Mouse (Mus musculus) stomach, embryonic 16.5 days (tissue): ENCODE measurements around the gene Cers6. TPM values are rescaled to one million over a fixed set of nuclear protein-coding genes. Genes with fewer than 3 reads are reported as not detected.

Experiments
- ATAC-seq: fragments of 200-750 bp; cut with Nextera tagmentation; 2 replicates; pipeline ENCODE4 v1.8.0; 2017; ENCODE audit warnings: moderate number of reproducible peaks, moderate TSS enrichment; ENCODE audit not compliant: insufficient read depth, low FRiP score
- H3K27ac ChIP-seq: fragments of 300-500 bp; sonication (generic); 2 replicates; pipeline ENCODE4 v1.5.1; 2014; ENCODE audit warnings: low read length
- H3K27me3 ChIP-seq: fragments of 300-500 bp; sonication (generic); 2 replicates; pipeline ENCODE4 v1.6.1; 2014; ENCODE audit warnings: low read length, control low read depth, mixed read lengths; ENCODE audit not compliant: control insufficient read depth, insufficient read depth
- H3K36me3 ChIP-seq: fragments of 300-500 bp; sonication (generic); 2 replicates; pipeline ENCODE4 v1.6.1; 2014; ENCODE audit warnings: low read length; ENCODE audit not compliant: control insufficient read depth, insufficient read depth
- H3K4me1 ChIP-seq: fragments of 300-500 bp; sonication (generic); 2 replicates; pipeline ENCODE4 v1.6.1; 2014; ENCODE audit warnings: low read length, control low read depth, mixed read lengths; ENCODE audit not compliant: control insufficient read depth, insufficient read depth
- H3K4me2 ChIP-seq: fragments of 300-500 bp; sonication (generic); 2 replicates; pipeline ENCODE4 v1.6.1; 2014; ENCODE audit warnings: low read depth, low read length, mixed read lengths
- H3K4me3 ChIP-seq: fragments of 300-500 bp; sonication (generic); replicated peaks from 2 replicates; pipeline ENCODE4 v1.5.1; 2014; ENCODE audit warnings: mild to moderate bottlenecking, low read length
- H3K9ac ChIP-seq: fragments of 300-500 bp; sonication (generic); 2 replicates; pipeline ENCODE4 v1.6.1; 2014; ENCODE audit warnings: low read length
- H3K9me3 ChIP-seq: fragments of 300-500 bp; sonication (generic); replicated peaks from 2 replicates; pipeline ENCODE4 v1.6.1; 2016; ENCODE audit warnings: low read length, control low read depth; ENCODE audit not compliant: control insufficient read depth
- WGBS: fragments of 180-500 bp; shearing (Covaris S2); extraction: QIAGEN DNeasy Blood & Tissue Kit; methylation state at CpG from one replicate; pipeline ENCODE4 v1.1.7; 2014; 5-methylcytosine and 5-hydroxymethylcytosine counted together
- polyA plus RNA-seq: library from polyadenylated mRNA; unstranded; fragments of >200 nt; fragmentation: Nextera tagmentation; extraction: Ambion mirVana; gene quantifications from 2 replicates; pipeline ENCODE4 v1.2.1, GENCODE M21; 2015

Gene Cers6
- polyA plus RNA-seq, 1 experiment from 2014 or later, result 26.0 TPM

- Histone ChIP-seq H3K9ac (no peak overlapping the region), H3K36me3 (no peaks in the 10 kb centered on the region), H3K4me1 (peaks cover 3% of the 10 kb centered on the region; the same call in 1 of the 2 replicates), H3K27me3 (no peaks in the 10 kb centered on the region), H3K4me3 (no peak overlapping the region), H3K4me2 (no peak overlapping the region), H3K27ac (no peak overlapping the region), H3K9me3 (no peaks in the 10 kb centered on the region)
- WGBS, result 81% methylated on average over 4 of the region's 4 CpGs
- no peak for ATAC-seq
These were observed 159.5 kb downstream of the Cers6 start for GRCm38 (mm10) chr2:69020636-69021310.

GRCm38 (mm10) chr2:69021516-69021915 is 160.3 kb downstream of the Cers6 start:
- 50% methylated on average over 4 of the region's 4 CpGs for WGBS
- ATAC-seq, result no peak
- H3K9me3 ChIP-seq, result no peaks in the 10 kb centered on the region

GRCm38 (mm10) chr2:69024856-69025255 is 163.6 kb downstream of the Cers6 start:
- no peak for ATAC-seq
- 91% methylated on average over 2 of the region's 2 CpGs for WGBS

More at GRCm38 (mm10) chr2:69021516-69021915, 160.3 kb downstream of the Cers6 start:
- H3K9ac ChIP-seq, result no peak overlapping the region
- H3K27ac ChIP-seq, result no peak overlapping the region
- H3K4me2 ChIP-seq, result no peak overlapping the region
- H3K36me3 ChIP-seq, result no peaks in the 10 kb centered on the region
- no peaks in the 10 kb centered on the region for H3K27me3 ChIP-seq
- H3K4me1 ChIP-seq, result peaks cover 3% of the 10 kb centered on the region; the same call in 1 of the 2 replicates
- H3K4me3 ChIP-seq, result no peak overlapping the region

GRCm38 (mm10) chr2:69032562-69032961 is 171.3 kb downstream of the Cers6 start:
- Histone ChIP-seq H3K9ac (no peak overlapping the region), H3K4me3 (no peak overlapping the region), H3K27ac (no peak overlapping the region), H3K36me3 (no peaks in the 10 kb centered on the region), H3K9me3 (0 out of 2 replicates have a peak, but pooled peaks cover 4% of the 10 kb centered on the region), H3K27me3 (no peaks in the 10 kb centered on the region), H3K4me1 (no peaks in the 10 kb centered on the region), H3K4me2 (no peak overlapping the region)
- ATAC-seq, result no peak
- WGBS, result 25% methylated on average over 2 of the region's 2 CpGs

More at GRCm38 (mm10) chr2:69024856-69025255, 163.6 kb downstream of the Cers6 start:
- Histone ChIP-seq H3K9me3 (0 out of 2 replicates have a peak, but pooled peaks cover 4% of the 10 kb centered on the region), H3K4me1 (peaks cover 3% of the 10 kb centered on the region; the same call in 1 of the 2 replicates), H3K36me3 (no peaks in the 10 kb centered on the region), H3K4me2 (no peak overlapping the region), H3K27me3 (no peaks in the 10 kb centered on the region), H3K9ac (no peak overlapping the region), H3K4me3 (no peak overlapping the region), H3K27ac (no peak overlapping the region)

GRCm38 (mm10) chr2:69035457-69035856 is 174.2 kb downstream of the Cers6 start:
- no peak for ATAC-seq
- no peak overlapping the region for H3K4me2 ChIP-seq
- H3K27ac ChIP-seq, result no peak overlapping the region
- WGBS, result 40% methylated on average over 4 of the region's 4 CpGs
- H3K9me3 ChIP-seq, result no peaks in the 10 kb centered on the region
- H3K4me3 ChIP-seq, result no peak overlapping the region
- H3K4me1 ChIP-seq, result no peaks in the 10 kb centered on the region
- no peak overlapping the region for H3K9ac ChIP-seq
- no peaks in the 10 kb centered on the region for H3K36me3 ChIP-seq
- no peaks in the 10 kb centered on the region for H3K27me3 ChIP-seq

- no peak overlapping the region for H3K27ac ChIP-seq
- H3K9me3 ChIP-seq, result no peaks in the 10 kb centered on the region
- 81% methylated on average over 2 of the region's 2 CpGs for WGBS
- no peaks in the 10 kb centered on the region for H3K27me3 ChIP-seq
- H3K4me2 ChIP-seq, result no peak overlapping the region
- H3K9ac ChIP-seq, result no peak overlapping the region
- no peaks in the 10 kb centered on the region for H3K4me1 ChIP-seq
- no peak overlapping the region for H3K4me3 ChIP-seq
- ATAC-seq, result no peak
- H3K36me3 ChIP-seq, result no peaks in the 10 kb centered on the region
These were observed 176.1 kb downstream of the Cers6 start for GRCm38 (mm10) chr2:69037362-69037761.

- Histone ChIP-seq H3K4me2 (no peak overlapping the region), H3K4me3 (no peak overlapping the region), H3K27me3 (no peaks in the 10 kb centered on the region), H3K36me3 (no peaks in the 10 kb centered on the region), H3K9ac (no peak overlapping the region), H3K9me3 (no peaks in the 10 kb centered on the region), H3K27ac (no peak overlapping the region), H3K4me1 (no peaks in the 10 kb centered on the region)
- ATAC-seq, result 0 out of 2 replicates have a peak, but pooled peaks have one; percentile 17
- 50% methylated on average over 6 of the region's 6 CpGs for WGBS
These were observed 181.3 kb downstream of the Cers6 start for GRCm38 (mm10) chr2:69042327-69043106.

GRCm38 (mm10) chr2:69043431-69044118 is 182.3 kb downstream of the Cers6 start:
- H3K9me3 ChIP-seq, result no peaks in the 10 kb centered on the region
- H3K9ac ChIP-seq, result no peak overlapping the region
- 79% methylated on average over 4 of the region's 4 CpGs for WGBS
- H3K27me3 ChIP-seq, result no peaks in the 10 kb centered on the region
- no peaks in the 10 kb centered on the region for H3K36me3 ChIP-seq
- H3K27ac ChIP-seq, result no peak overlapping the region
- no peak overlapping the region for H3K4me3 ChIP-seq
- 0 out of 2 replicates have a peak, but pooled peaks have one; percentile 44 for ATAC-seq
- H3K4me2 ChIP-seq, result no peak overlapping the region
- no peaks in the 10 kb centered on the region for H3K4me1 ChIP-seq
